Mouse (Mus musculus) stomach, postnatal 0 days (tissue): Measurements from ENCODE around the gene Zfp819. TPM values are rescaled to one million over a fixed set of nuclear protein-coding genes. Genes with fewer than 3 reads are reported as not detected.

Source experiments
- ATAC-seq: fragments of 200-750 bp; cut with Nextera tagmentation; 2 replicates; pipeline ENCODE4 v1.8.0; 2017; ENCODE audit not compliant: low FRiP score, low TSS enrichment
- DNase-seq: peaks from one replicate; pipeline ENCODE4 v3.0.0-alpha.2; 2016; ENCODE audit warnings: low spot score
- H3K27ac ChIP-seq: fragments of 300-500 bp; sonication (generic); replicated peaks from 2 replicates; pipeline ENCODE4 v1.5.1; 2014; ENCODE audit warnings: mild to moderate bottlenecking, control low read depth
- H3K27me3 ChIP-seq: fragments of 300-500 bp; sonication (generic); 2 replicates; pipeline ENCODE4 v1.6.1; 2014; ENCODE audit warnings: low read length; ENCODE audit not compliant: control insufficient read depth, insufficient read depth
- H3K36me3 ChIP-seq: fragments of 300-500 bp; sonication (generic); 2 replicates; pipeline ENCODE4 v1.6.1; 2014; ENCODE audit warnings: low read length, mixed read lengths; ENCODE audit not compliant: control insufficient read depth, insufficient read depth
- H3K4me1 ChIP-seq: fragments of 300-500 bp; sonication (generic); replicated peaks from 2 replicates; pipeline ENCODE4 v1.6.1; 2014; ENCODE audit warnings: antibody characterized with exemption; ENCODE audit not compliant: control insufficient read depth, insufficient read depth
- H3K4me2 ChIP-seq: fragments of 300-500 bp; sonication (generic); replicated peaks from 2 replicates; pipeline ENCODE4 v1.6.1; 2014; ENCODE audit warnings: low read depth, mild to moderate bottlenecking, control low read depth, moderate library complexity
- H3K4me3 ChIP-seq: fragments of 300-500 bp; sonication (generic); 2 replicates; pipeline ENCODE4 v1.5.1; 2014; ENCODE audit warnings: low read depth, low read length, control low read depth
- H3K9ac ChIP-seq: fragments of 300-500 bp; sonication (generic); 2 replicates; pipeline ENCODE4 v1.6.1; 2014; ENCODE audit warnings: mild to moderate bottlenecking, low read length, control low read depth, mixed read lengths
- H3K9me3 ChIP-seq: fragments of 300-500 bp; sonication (generic); 2 replicates; pipeline ENCODE4 v1.6.1; 2016; ENCODE audit warnings: low read length; ENCODE audit not compliant: control insufficient read depth
- CTCF ChIP-seq: IDR thresholded peaks from 2 replicates; pipeline ENCODE4 v1.5.1; 2016; ENCODE audit warnings: antibody characterized with exemption, low read depth, mild to moderate bottlenecking, moderate library complexity
- EP300 ChIP-seq: optimal IDR thresholded peaks from 2 replicates; pipeline ENCODE3; 2016; ENCODE audit warnings: antibody characterized with exemption
- WGBS: fragments of 180-500 bp; shearing (Covaris S2); extraction: QIAGEN DNeasy Blood & Tissue Kit; methylation state at CpG from one replicate; pipeline ENCODE4 v1.1.7; 2014; 5-methylcytosine and 5-hydroxymethylcytosine counted together
- polyA plus RNA-seq: library from polyadenylated mRNA; unstranded; fragments of >200 nt; fragmentation: Nextera tagmentation; extraction: Ambion mirVana; gene quantifications from 2 replicates; pipeline ENCODE4 v1.2.1, GENCODE M21; 2015

Zfp819 gene
- polyA plus RNA-seq, 1 experiment from 2014 or later = not detected

DNA sequence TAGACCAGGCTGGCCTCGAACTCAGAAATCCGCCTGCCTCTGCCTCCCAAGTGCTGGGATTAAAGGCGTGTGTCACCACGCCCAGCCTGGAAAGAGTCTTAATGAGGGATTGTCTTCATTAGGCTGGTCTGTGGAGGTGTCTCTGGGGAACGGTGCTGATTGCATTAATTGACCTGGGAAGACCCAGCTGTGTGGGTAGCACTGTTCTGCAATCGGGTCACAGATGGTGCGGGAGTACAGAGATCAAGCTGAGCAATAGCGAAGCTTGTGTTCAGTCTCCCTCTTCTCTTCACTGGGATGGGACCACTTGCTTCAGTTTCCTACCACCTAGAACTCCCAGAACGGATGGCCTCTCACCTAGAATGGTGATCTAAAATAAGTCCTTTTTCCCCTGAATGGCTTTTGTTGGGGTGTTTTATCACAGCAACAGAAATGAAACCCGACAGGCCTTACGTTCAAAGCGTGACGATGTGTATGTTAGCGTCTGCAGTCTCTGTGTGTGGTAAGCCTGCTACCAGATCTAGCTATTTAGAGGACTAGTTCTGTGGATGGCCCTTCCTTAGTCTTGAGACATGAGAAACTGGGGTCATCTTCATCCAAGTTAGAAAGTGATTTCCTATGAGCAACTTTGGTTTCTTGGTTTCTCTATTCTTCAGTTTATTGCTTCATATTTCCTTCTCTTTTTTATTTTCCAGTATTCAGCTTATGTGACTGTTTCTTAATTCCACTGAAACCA, 7.0 kb downstream of the Zfp819 start:
- Histone ChIP-seq H3K27ac (no peak overlapping the region), H3K27me3 (no peaks in the 10 kb centered on the region), H3K4me2 (no peak overlapping the region), H3K9ac (no peak overlapping the region), H3K9me3 (no peaks in the 10 kb centered on the region), H3K4me3 (no peak overlapping the region), H3K4me1 (no peaks in the 10 kb centered on the region), H3K36me3 (no peaks in the 10 kb centered on the region)
- WGBS = 88% methylated on average over 13 of the region's 14 CpGs
- TF ChIP-seq EP300 (no peak), CTCF (no peak)
- ATAC-seq = no peak
- DNase-seq = no peak

- Histone ChIP-seq H3K27me3 (no peaks in the 10 kb centered on the region), H3K9ac (no peak overlapping the region), H3K36me3 (no peaks in the 10 kb centered on the region), H3K9me3 (no peaks in the 10 kb centered on the region), H3K4me1 (no peaks in the 10 kb centered on the region), H3K4me3 (no peak overlapping the region), H3K4me2 (no peak overlapping the region), H3K27ac (no peak overlapping the region)
- DNase-seq = no peak
- 79% methylated on average over 7 of the region's 7 CpGs for WGBS
- no peak for ATAC-seq
- TF ChIP-seq EP300 (no peak), CTCF (no peak)
Observed at GRCm38 (mm10) chr7:43622927-43623326, 16.0 kb downstream of the Zfp819 start.

- Histone ChIP-seq H3K9me3 (no peaks in the 10 kb centered on the region), H3K36me3 (no peaks in the 10 kb centered on the region), H3K4me2 (no peak overlapping the region), H3K4me3 (no peak overlapping the region), H3K27me3 (no peaks in the 10 kb centered on the region), H3K27ac (no peak overlapping the region), H3K4me1 (no peaks in the 10 kb centered on the region), H3K9ac (no peak overlapping the region)
- WGBS = 11% methylated on average over 10 of the region's 10 CpGs
- TF ChIP-seq CTCF = no peak
- no peak for TF ChIP-seq EP300
- no peak for DNase-seq
- ATAC-seq = no peak
Observed at GRCm38 (mm10) chr7:43623819-43624218, 16.9 kb downstream of the Zfp819 start.

GRCm38 (mm10) chr7:43625065-43625464, 18.1 kb downstream of the Zfp819 start:
- H3K4me2 ChIP-seq = no peak overlapping the region
- no peak overlapping the region for H3K9ac ChIP-seq
- 64% methylated on average over 2 of the region's 3 CpGs for WGBS
- H3K9me3 ChIP-seq = no peaks in the 10 kb centered on the region
- no peak overlapping the region for H3K27ac ChIP-seq
- TF ChIP-seq CTCF = no peak
- no peak for TF ChIP-seq EP300
- no peaks in the 10 kb centered on the region for H3K36me3 ChIP-seq
- no peaks in the 10 kb centered on the region for H3K27me3 ChIP-seq
- DNase-seq (no peak), ATAC-seq (no peak)
- no peak overlapping the region for H3K4me3 ChIP-seq
- H3K4me1 ChIP-seq = no peaks in the 10 kb centered on the region

DNA sequence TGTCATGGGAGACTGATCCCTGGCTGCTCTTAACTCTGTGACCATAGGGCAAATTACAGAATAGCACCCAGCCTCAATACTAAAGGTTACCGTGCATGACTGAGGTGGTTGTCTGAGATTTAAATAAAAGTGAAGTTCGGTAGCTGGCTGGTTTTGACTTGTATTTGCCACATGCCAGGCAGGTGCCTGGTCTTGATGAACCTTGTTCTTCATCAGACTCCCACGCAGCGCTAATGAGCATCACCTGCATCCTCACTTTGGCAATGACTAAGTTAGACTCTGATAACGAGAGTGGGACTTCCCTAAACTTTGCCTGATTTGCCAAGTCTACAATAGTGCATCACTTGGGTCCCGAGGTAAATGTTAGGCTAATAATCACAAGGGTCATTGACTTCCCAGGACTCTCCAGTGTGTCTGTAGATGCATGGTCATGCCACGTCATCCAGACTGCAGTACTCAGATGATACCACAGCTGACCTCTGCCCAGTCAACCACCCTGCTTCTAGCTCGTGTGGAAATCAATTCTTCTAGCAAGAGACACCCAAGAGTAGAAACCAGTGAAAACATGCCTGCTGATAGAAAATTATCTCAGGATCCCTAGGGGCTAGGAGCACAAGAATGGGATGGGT, 18.9 kb downstream of the Zfp819 start:
- Histone ChIP-seq H3K4me2 (no peak overlapping the region), H3K9ac (no peak overlapping the region), H3K9me3 (no peaks in the 10 kb centered on the region), H3K4me3 (no peak overlapping the region), H3K36me3 (no peaks in the 10 kb centered on the region), H3K27me3 (no peaks in the 10 kb centered on the region), H3K27ac (no peak overlapping the region), H3K4me1 (no peaks in the 10 kb centered on the region)
- 80% methylated on average over 8 of the region's 8 CpGs for WGBS
- ATAC-seq (no peak), DNase-seq (no peak)
- no peak for TF ChIP-seq EP300
- TF ChIP-seq CTCF = no peak

DNA sequence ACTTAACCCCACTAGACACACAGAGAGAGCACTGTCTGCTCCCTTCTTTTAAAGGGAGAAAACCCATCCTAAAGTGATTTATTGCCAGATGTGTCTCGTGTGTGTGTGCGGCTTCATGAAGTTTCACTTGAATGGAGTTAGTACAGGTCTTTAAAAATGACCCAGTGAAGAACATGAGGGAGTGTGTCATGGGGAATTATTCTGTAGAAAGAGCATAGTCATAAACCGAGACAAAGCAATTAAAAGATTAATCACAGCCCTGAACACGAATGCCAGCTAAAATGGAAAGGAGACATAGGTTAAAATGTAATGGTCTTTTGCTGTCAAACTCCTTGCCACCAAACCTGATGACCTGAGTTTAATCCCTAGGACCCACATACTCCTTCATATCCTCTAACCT, 27.0 kb downstream of the Zfp819 start:
- 54% methylated on average over 4 of the region's 4 CpGs for WGBS
- Histone ChIP-seq H3K27me3 (no peaks in the 10 kb centered on the region), H3K4me2 (no peak overlapping the region), H3K4me3 (no peak overlapping the region), H3K4me1 (no peaks in the 10 kb centered on the region), H3K27ac (no peak overlapping the region), H3K36me3 (no peaks in the 10 kb centered on the region), H3K9ac (no peak overlapping the region), H3K9me3 (no peaks in the 10 kb centered on the region)
- ATAC-seq = no peak
- no peak for DNase-seq
- TF ChIP-seq EP300 = no peak
- no peak for TF ChIP-seq CTCF
